In genomic region chr6:83710361-83711066, GRCm38 (mm10) we compare ENCODE assay signal across 9 mouse cellular contexts. TPM values are rescaled to one million over a fixed set of nuclear protein-coding genes. Genes with fewer than 3 reads are reported as not detected.
DNase-seq lines count a peak whose midpoint lies in the region; ATAC-seq and TF ChIP-seq lines count a peak whose summit lies in the region.
"Had no signal": no experiment of that assay in that cellular context is flagged by ENCODE, and none has a peak within 500 bp of the region (broad histone marks: within the 10 kb centered on the region; RNA-seq: fewer than 3 reads in every experiment).

No protein-coding gene starts in this region.

- no peak overlapping the region for H3K9ac ChIP-seq in forebrain, embryonic 11.5 days (ENCODE audit: low read length)
- H3K9ac ChIP-seq in liver, embryonic 12.5 days, result no peak overlapping the region

- no peaks in the 10 kb centered on the region for H3K36me3 ChIP-seq in forebrain, embryonic 11.5 days (ENCODE audit: control insufficient read depth, insufficient read depth, low read length)
- H3K36me3 ChIP-seq in liver, embryonic 12.5 days, result no peaks in the 10 kb centered on the region

- no peak for TF ChIP-seq CTCF in gastrocnemius, adult 2 months (IDR thresholded peaks at IDR 0.05)

- ATAC-seq in forebrain, embryonic 11.5 days (replicated peaks; ENCODE audit: low FRiP score), result peak; percentile 63
- peak; percentile 58 for ATAC-seq in liver, embryonic 12.5 days

- DNase-seq in gastrocnemius, adult 2 months, result peak; percentile 27
- no peak for DNase-seq in gastrocnemius, postnatal 4 days (ENCODE audit: low spot score in 2 of 2)
- DNase-seq in 3T3-L1 (ENCODE audit: low read depth, low spot score), result peak; percentile 23
- DNase-seq in forebrain, embryonic 11.5 days (ENCODE audit: low spot score), result peak; percentile 61
- no peak for DNase-seq in embryo, embryonic 10 days (ENCODE audit: low spot score)
- DNase-seq in left cerebral cortex, postnatal 36 days (ENCODE audit: low spot score in 2 of 2), result no peak
- no peak for DNase-seq in left cerebral cortex, adult 9 months (ENCODE audit: low spot score in 2 of 2)

- peaks cover 97% of the 10 kb centered on the region for H3K27me3 ChIP-seq in forebrain, embryonic 11.5 days (ENCODE audit: control insufficient read depth, insufficient read depth, low read length)
- peaks cover 100% of the 10 kb centered on the region for H3K27me3 ChIP-seq in liver, embryonic 12.5 days (replicated peaks)

- peaks cover 8% of the 10 kb centered on the region; the same call in 1 of the 2 replicates for H3K4me1 ChIP-seq in forebrain, embryonic 11.5 days (replicated peaks; ENCODE audit: control insufficient read depth, insufficient read depth, low read length)
- peaks cover 20% of the 10 kb centered on the region for H3K4me1 ChIP-seq in liver, embryonic 12.5 days

- WGBS in forebrain, embryonic 11.5 days, result under 1% methylated on average over 32 of the region's 32 CpGs
- WGBS in liver, embryonic 12.5 days (ENCODE audit: insufficient replicate concordance), result 2% methylated on average over 32 of the region's 32 CpGs

- intact Hi-C loops in gastrocnemius, adult 2 months (cut with DNase I), result no loop called here
- intact Hi-C loops in left cerebral cortex, postnatal 36 days (cut with DNase I), result loop anchor here (10.0 kb wide), 1 partner anchor 636 kb away; the partner anchor contains the start of genes Pcgf1 and Tlx2

- H3K4me2 ChIP-seq in forebrain, embryonic 11.5 days (ENCODE audit: low read depth, low read length, severe bottlenecking), result peak overlapping the region; percentile 71
- peak overlapping the region; percentile 69 for H3K4me2 ChIP-seq in liver, embryonic 12.5 days

- H3K27ac ChIP-seq in gastrocnemius, adult 2 months, result no peak overlapping the region
- no peak overlapping the region for H3K27ac ChIP-seq in forebrain, embryonic 11.5 days (ENCODE audit: low read depth, low read length)
- H3K27ac ChIP-seq in liver, embryonic 12.5 days, result no peak overlapping the region

- no peaks in the 10 kb centered on the region for H3K9me3 ChIP-seq in forebrain, embryonic 11.5 days (ENCODE audit: control insufficient read depth, low read length)
- no peaks in the 10 kb centered on the region for H3K9me3 ChIP-seq in liver, embryonic 12.5 days (replicated peaks)

- H3K4me3 ChIP-seq in gastrocnemius, adult 2 months, result peak overlapping the region; percentile 71
- H3K4me3 ChIP-seq in forebrain, embryonic 11.5 days (ENCODE audit: low read depth, low read length), result peak overlapping the region; percentile 40
- H3K4me3 ChIP-seq in liver, embryonic 12.5 days, result peak overlapping the region; percentile 44

RNA-seq across cellular contexts. Expression of gene Vax2, which starts 0.6 kb away (rescaled TPM):
- not detected for total RNA-seq in gastrocnemius, adult 2 months (2021)
- total RNA-seq in gastrocnemius, postnatal 4 days (2021), result not detected
- polyA plus RNA-seq in forebrain, embryonic 11.5 days (2014; fragmentation: Nextera tagmentation; extraction: Ambion mirVana), result 0.21 and 0.60 TPM in 2 replicates
- not detected in 2 replicates for polyA plus RNA-seq in liver, embryonic 12.5 days (2016; fragmentation: Nextera tagmentation; extraction: Ambion mirVana)
- not detected for total RNA-seq in left cerebral cortex, postnatal 36 days (2021)
- total RNA-seq: neutrophil, adult 5-6 weeks had no signal

RNA-seq across cellular contexts. Expression of gene Atp6v1b1, which starts 32.3 kb away (rescaled TPM):
- total RNA-seq in gastrocnemius, adult 2 months (2021), result not detected
- not detected for total RNA-seq in gastrocnemius, postnatal 4 days (2021)
- polyA plus RNA-seq in forebrain, embryonic 11.5 days (2014; fragmentation: Nextera tagmentation; extraction: Ambion mirVana), result not detected in 2 replicates
- polyA plus RNA-seq in liver, embryonic 12.5 days (2016; fragmentation: Nextera tagmentation; extraction: Ambion mirVana), result not detected in 2 replicates
- total RNA-seq in left cerebral cortex, postnatal 36 days (2021), result not detected
- total RNA-seq: neutrophil, adult 5-6 weeks had no signal

RNA-seq across cellular contexts. Expression of gene Cd207, which starts 32.9 kb away (rescaled TPM):
- total RNA-seq in gastrocnemius, adult 2 months (2021), result not detected
- not detected for total RNA-seq in gastrocnemius, postnatal 4 days (2021)
- not detected in 2 replicates for polyA plus RNA-seq in forebrain, embryonic 11.5 days (2014; fragmentation: Nextera tagmentation; extraction: Ambion mirVana)
- polyA plus RNA-seq in liver, embryonic 12.5 days (2016; fragmentation: Nextera tagmentation; extraction: Ambion mirVana), result 0.11 TPM in 1 of 2 replicates, not detected in the other
- total RNA-seq in left cerebral cortex, postnatal 36 days (2021), result not detected
- total RNA-seq: neutrophil, adult 5-6 weeks had no signal

RNA-seq across cellular contexts. Expression of gene Ankrd53, which starts 51.9 kb away (rescaled TPM):
- total RNA-seq in gastrocnemius, adult 2 months (2021), result not detected
- not detected for total RNA-seq in gastrocnemius, postnatal 4 days (2021)
- 0.25 TPM in 1 of 2 replicates, not detected in the other for polyA plus RNA-seq in forebrain, embryonic 11.5 days (2014; fragmentation: Nextera tagmentation; extraction: Ambion mirVana)
- not detected in 2 replicates for polyA plus RNA-seq in liver, embryonic 12.5 days (2016; fragmentation: Nextera tagmentation; extraction: Ambion mirVana)
- total RNA-seq in left cerebral cortex, postnatal 36 days (2021), result not detected
- total RNA-seq: neutrophil, adult 5-6 weeks had no signal

RNA-seq across cellular contexts. Expression of gene Clec4f, which starts 54.5 kb away (rescaled TPM):
- not detected for total RNA-seq in gastrocnemius, adult 2 months (2021)
- under 1 TPM in 1 of 2 experiments, not detected in 1; 0.23 TPM for total RNA-seq in gastrocnemius, postnatal 4 days (2021)
- not detected in 2 replicates for polyA plus RNA-seq in forebrain, embryonic 11.5 days (2014; fragmentation: Nextera tagmentation; extraction: Ambion mirVana)
- 2.1 and 2.9 TPM in 2 replicates for polyA plus RNA-seq in liver, embryonic 12.5 days (2016; fragmentation: Nextera tagmentation; extraction: Ambion mirVana)
- not detected for total RNA-seq in left cerebral cortex, postnatal 36 days (2021)
- total RNA-seq: neutrophil, adult 5-6 weeks had no signal

Comparison
In these comparisons a context has a peak if more than half of its experiments do, and no peak if none do; other contexts are left out.
1. DNase-seq: peak in gastrocnemius, adult 2 months (single experiment), 3T3-L1 (single experiment) and forebrain, embryonic 11.5 days (single experiment); none in gastrocnemius, postnatal 4 days (0 of 2), embryo, embryonic 10 days (single experiment), left cerebral cortex, postnatal 36 days (0 of 2) and left cerebral cortex, adult 9 months (0 of 2).
2. Peak in every context shown above with its lines, with median percentiles within 50 percentile points of each other: H3K4me3 ChIP-seq.